Mouse (Mus musculus) layer of hippocampus, adult 9-10 months (tissue): ENCODE measurements around the gene Fkbp3.
"Not testable (repeated sequence)": the region's sequence is repeated elsewhere in the genome, so short reads cannot be mapped to it uniquely, and the experiment has no call there.

Experiments
- DNase-seq: peaks from one replicate; pipeline ENCODE4 v3.0.0; 2022; ENCODE audit warnings: low spot score

Fkbp3 gene

GRCm38 (mm10) chr12:65073611-65074178, at the start of gene Fkbp3:
TSS of gene Fkbp3 (minus strand) at chr12:65074007.
- peak; percentile 92 for DNase-seq

GRCm38 (mm10) chr12:65119451-65119850, 45.6 kb upstream of the Fkbp3 start:
- DNase-seq = no peak

GRCm38 (mm10) chr12:65118968-65119367, 45.2 kb upstream of the Fkbp3 start:
- no peak for DNase-seq

- DNase-seq = not testable (repeated sequence)
Measured at GRCm38 (mm10) chr12:65114978-65115377, 41.2 kb upstream of the Fkbp3 start.

- no peak for DNase-seq
Measured at GRCm38 (mm10) chr12:65113925-65114324, 40.1 kb upstream of the Fkbp3 start.

GRCm38 (mm10) chr12:65112811-65113210, 39.0 kb upstream of the Fkbp3 start:
- DNase-seq = no peak

GRCm38 (mm10) chr12:65111503-65111902, 37.7 kb upstream of the Fkbp3 start:
- no peak for DNase-seq

GRCm38 (mm10) chr12:65108746-65109145, 34.9 kb upstream of the Fkbp3 start:
- DNase-seq = no peak

GRCm38 (mm10) chr12:65076906-65077305, 3.1 kb upstream of the Fkbp3 start:
- DNase-seq = no peak

GRCm38 (mm10) chr12:65075733-65076310, 2.0 kb upstream of the Fkbp3 start:
- DNase-seq = no peak

GRCm38 (mm10) chr12:65075085-65075732, 1.4 kb upstream of the Fkbp3 start, which contains the start of gene Fancm:
TSS of gene Fancm (plus strand) at chr12:65075603.
- DNase-seq = peak; percentile 79

GRCm38 (mm10) chr12:65074651-65075050, 844 bp upstream of the Fkbp3 start:
- DNase-seq = no peak

GRCm38 (mm10) chr12:65072911-65073610, 746 bp downstream of the Fkbp3 start:
- DNase-seq = peak; percentile 9

- DNase-seq = no peak
Measured at GRCm38 (mm10) chr12:65068409-65068808, 5.4 kb downstream of the Fkbp3 start.

- DNase-seq = no peak
Measured at GRCm38 (mm10) chr12:65066234-65066633, 7.6 kb downstream of the Fkbp3 start.

- no peak for DNase-seq
Measured at GRCm38 (mm10) chr12:65065241-65065640, 8.6 kb downstream of the Fkbp3 start.

GRCm38 (mm10) chr12:65061082-65061481, 12.7 kb downstream of the Fkbp3 start:
- DNase-seq = no peak

GRCm38 (mm10) chr12:65058203-65058602, 15.6 kb downstream of the Fkbp3 start:
- DNase-seq = no peak

GRCm38 (mm10) chr12:65048799-65049198, 25.0 kb downstream of the Fkbp3 start:
- no peak for DNase-seq

- no peak for DNase-seq
Measured at GRCm38 (mm10) chr12:65037546-65037937, 36.3 kb downstream of the Fkbp3 start.

GRCm38 (mm10) chr12:65036892-65037545, 36.8 kb downstream of the Fkbp3 start:
- DNase-seq = no peak

GRCm38 (mm10) chr12:65036190-65036870, 37.5 kb downstream of the Fkbp3 start, which contains the start of gene Prpf39:
TSS of gene Prpf39 (plus strand) at chr12:65036333.
- peak; percentile 44 for DNase-seq
